Mouse (Mus musculus): Measurements from ENCODE around the gene Nfkbie.

Nfkbie gene

DNA sequence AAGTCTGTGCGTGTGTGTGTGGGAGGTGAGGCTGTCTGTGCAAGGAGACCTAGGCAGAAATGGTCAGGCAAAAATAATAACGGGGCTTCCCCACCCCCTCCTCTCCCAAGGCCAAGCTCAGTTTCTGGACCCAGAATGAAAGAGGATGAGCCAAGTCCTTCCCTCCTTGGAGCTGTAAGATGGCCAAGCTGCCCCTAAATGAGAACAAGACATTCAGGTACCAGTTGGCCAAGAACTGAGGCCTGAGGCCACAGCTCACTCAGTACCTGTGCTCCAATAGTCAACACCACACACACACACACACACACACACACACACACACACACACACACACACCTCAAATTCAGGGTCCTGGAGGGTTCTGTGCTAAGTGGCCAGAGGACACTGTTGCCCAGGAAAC lies 12.8 kb upstream of the Nfkbie start:
- DNase-seq (ENCODE audit: extremely low spot score, low read depth, low spot score): no peak

- no peak for DNase-seq (ENCODE audit: extremely low spot score, low read depth, low spot score)
Measured at GRCm38 (mm10) chr17:45543115-45543514, 12.4 kb upstream of the Nfkbie start.

- no peak for DNase-seq (ENCODE audit: extremely low spot score, low read depth, low spot score)
Measured at GRCm38 (mm10) chr17:45544001-45544872, 11.3 kb upstream of the Nfkbie start.

DNA sequence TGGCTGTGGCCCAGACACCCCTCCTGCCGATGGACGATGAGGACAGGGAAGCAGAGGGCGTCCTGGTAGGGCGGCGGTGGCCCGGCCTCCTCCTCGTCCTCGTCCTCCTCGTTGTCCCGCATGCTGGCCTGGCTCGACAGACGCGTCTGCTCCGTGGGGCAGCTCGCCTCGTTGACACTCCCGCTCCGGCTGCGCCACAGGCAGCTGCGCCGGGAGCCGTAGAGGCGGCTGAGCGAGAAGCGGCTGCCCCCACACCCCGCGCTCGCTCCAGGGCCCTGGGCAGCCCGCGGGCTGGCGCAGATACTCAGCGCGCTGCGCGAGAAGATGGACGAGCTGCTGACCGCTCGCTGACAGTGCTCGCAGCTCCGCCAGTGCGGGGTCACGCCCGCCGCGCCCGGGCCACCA lies 10.6 kb upstream of the Nfkbie start:
- no peak for DNase-seq (ENCODE audit: extremely low spot score, low read depth, low spot score)

- DNase-seq (ENCODE audit: extremely low spot score, low read depth, low spot score): no peak
Measured at GRCm38 (mm10) chr17:45545278-45545961, 10.1 kb upstream of the Nfkbie start.

- DNase-seq (ENCODE audit: extremely low spot score, low read depth, low spot score): no peak
Measured at GRCm38 (mm10) chr17:45546941-45547340, 8.6 kb upstream of the Nfkbie start.

- no peak for DNase-seq (ENCODE audit: extremely low spot score, low read depth, low spot score)
Measured at GRCm38 (mm10) chr17:45547461-45548190, 7.9 kb upstream of the Nfkbie start.

GRCm38 (mm10) chr17:45548541-45549512 lies 6.7 kb upstream of the Nfkbie start:
- DNase-seq (ENCODE audit: extremely low spot score, low read depth, low spot score): no peak

DNA sequence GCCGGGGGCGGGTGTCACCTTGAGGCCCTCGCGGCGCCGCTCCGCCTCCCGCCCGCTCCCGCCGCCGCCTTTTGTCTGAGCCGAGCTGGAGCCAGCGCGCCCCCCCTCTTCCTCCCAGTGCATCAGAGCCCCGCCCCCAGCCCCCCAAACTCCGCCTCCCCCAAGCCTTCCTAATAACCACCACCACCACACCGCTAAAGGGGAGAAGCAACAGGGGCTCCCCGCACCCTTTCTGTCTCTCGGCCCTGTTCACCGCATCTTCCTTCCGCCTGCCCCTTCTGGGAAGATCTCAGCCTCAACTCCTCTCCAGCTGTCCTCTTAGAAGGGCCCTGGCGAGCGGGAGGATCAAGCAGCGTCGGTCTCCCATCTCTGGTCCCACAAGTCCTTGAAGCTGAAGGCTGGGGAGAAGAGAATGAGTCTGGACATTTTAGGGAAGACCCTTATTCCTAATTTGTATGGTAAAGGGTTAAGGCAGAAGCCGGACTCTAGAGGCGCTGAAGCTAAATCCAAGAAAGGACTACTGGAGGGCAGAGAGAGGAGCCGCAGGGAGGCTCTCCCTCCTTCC lies 5.8 kb upstream of the Nfkbie start, which contains the start of gene Tmem151b:
Gene Tmem151b (minus strand): TSS at position 61 of the 565 bp plus-strand sequence.
- no peak for DNase-seq (ENCODE audit: extremely low spot score, low read depth, low spot score)

GRCm38 (mm10) chr17:45550253-45550652 lies 5.2 kb upstream of the Nfkbie start:
- no peak for DNase-seq (ENCODE audit: extremely low spot score, low read depth, low spot score)

GRCm38 (mm10) chr17:45551249-45551796 lies 4.2 kb upstream of the Nfkbie start:
- DNase-seq (ENCODE audit: extremely low spot score, low read depth, low spot score): no peak

DNA sequence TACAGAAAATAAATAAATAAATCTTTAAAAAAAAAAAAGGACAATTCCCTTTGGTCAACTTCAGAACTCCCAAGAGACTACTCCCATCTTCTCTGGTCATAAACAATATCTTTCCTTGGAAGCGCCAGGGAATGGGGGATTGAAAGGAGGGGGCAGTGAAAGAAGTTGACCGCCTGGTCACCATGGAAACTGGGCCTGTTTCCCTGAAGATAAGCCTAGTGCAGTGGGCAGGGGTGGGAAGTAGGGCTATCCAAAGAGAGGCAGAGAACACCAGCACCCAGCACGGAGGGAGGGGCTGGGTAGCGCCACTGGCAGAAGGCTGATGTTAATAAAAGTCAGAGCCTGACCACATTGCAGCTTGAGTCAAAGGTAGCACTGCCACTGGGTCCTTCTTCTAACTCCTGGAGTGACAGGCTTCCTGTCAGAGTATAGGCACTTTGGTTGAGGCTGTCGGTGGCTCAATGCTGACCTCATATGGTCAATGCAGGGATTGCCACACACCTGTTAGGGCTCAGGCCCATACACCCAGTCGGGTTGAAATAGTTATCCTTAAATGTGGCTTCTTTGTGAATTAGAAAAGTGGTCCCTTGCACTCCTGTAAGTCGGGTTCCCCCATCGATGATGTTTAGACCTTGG lies 3.6 kb upstream of the Nfkbie start:
- no peak for DNase-seq (ENCODE audit: extremely low spot score, low read depth, low spot score)

GRCm38 (mm10) chr17:45553065-45553464 lies 2.4 kb upstream of the Nfkbie start:
- DNase-seq (ENCODE audit: extremely low spot score, low read depth, low spot score): no peak

- DNase-seq (ENCODE audit: extremely low spot score, low read depth, low spot score): no peak
Measured at GRCm38 (mm10) chr17:45554420-45554819, 1.1 kb upstream of the Nfkbie start.

DNA sequence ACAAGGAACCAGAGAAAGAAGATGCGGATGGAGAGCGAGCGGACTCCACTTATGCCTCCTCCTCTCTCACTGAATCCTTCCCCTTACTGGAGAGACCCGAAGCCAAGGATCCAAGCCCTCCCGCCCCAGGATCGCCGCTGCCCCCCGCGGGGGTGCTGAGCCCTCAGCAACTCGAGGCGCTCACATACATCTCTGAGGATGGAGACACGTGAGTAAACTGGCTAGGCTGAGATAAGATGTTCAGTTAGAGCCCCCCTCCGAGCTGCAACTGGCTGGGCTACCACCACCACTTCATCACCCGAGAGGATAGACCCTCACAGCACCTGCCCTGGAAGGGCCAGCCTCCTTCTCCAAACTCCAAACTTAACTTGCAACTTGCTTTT lies 595 bp downstream of the Nfkbie start:
- DNase-seq (ENCODE audit: extremely low spot score, low read depth, low spot score): no peak

GRCm38 (mm10) chr17:45556514-45557245 lies 1.2 kb downstream of the Nfkbie start:
- DNase-seq (ENCODE audit: extremely low spot score, low read depth, low spot score): no peak

GRCm38 (mm10) chr17:45557246-45557824 lies 1.8 kb downstream of the Nfkbie start:
- no peak for DNase-seq (ENCODE audit: extremely low spot score, low read depth, low spot score)
